Mouse (Mus musculus): Measurements from ENCODE around the gene Tyrp1. TPM values are rescaled to one million over a fixed set of nuclear protein-coding genes. Genes with fewer than 3 reads are reported as not detected.

The Tyrp1 gene
- polyA plus RNA-seq (2012; rRNA removed): not detected in 2 replicates

- 56% methylated on average over 3 of the region's 3 CpGs for WGBS
- H3K27ac ChIP-seq (ENCODE audit: insufficient read depth, low read depth, low read length): no peak within 1 kb of the TSS
- no peak for DNase-seq
- no peak for TF ChIP-seq POLR2A (IDR thresholded peaks at IDR 0.05; ENCODE audit: low read depth, low read length)
- TF ChIP-seq CTCF (conservative IDR thresholded peaks at IDR 0.05; ENCODE audit: insufficient read depth, insufficient read length, low read depth, low read length): no peak
- H3K36me3 ChIP-seq (ENCODE audit: control insufficient read depth, insufficient read depth, low read length): no peaks in the 10 kb centered on the region
- no peak within 1 kb of the TSS for H3K4me3 ChIP-seq (ENCODE audit: insufficient read depth, low read depth, low read length)
- H3K4me1 ChIP-seq (ENCODE audit: control insufficient read depth, insufficient read depth, low read length): no peaks in the 10 kb centered on the region
- H3K27me3 ChIP-seq (replicated peaks; ENCODE audit: control insufficient read depth, insufficient read depth, low read length): no peaks in the 10 kb centered on the region
These were observed at the start of gene Tyrp1 for GRCm38 (mm10) chr4:80834050-80834449. Gene Tyrp1 (plus strand): TSS chr4:80834123.

DNA sequence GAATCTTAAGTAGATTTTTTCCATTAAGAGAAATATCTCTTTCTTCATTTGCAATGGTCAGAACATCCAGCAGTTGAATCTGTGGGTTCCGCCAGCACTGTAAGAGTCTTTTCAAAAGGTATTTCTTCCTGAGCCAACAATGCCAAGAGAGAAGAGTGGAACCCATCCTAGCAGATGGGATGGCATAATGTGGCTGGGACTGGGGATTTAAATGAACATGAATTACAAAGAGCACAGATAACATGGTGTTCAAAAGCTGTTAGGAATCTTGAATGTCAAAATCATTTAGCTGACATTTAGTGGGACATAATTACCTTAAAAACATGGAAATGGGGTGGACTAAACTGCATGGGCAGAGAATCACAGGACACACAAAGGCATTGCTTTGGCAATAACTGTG lies 45.6 kb upstream of the Tyrp1 start:
- WGBS: 89% methylated on average over 1 of the region's 1 CpGs
- H3K27me3 ChIP-seq (replicated peaks; ENCODE audit: control insufficient read depth, insufficient read depth, low read length): no peaks in the 10 kb centered on the region
- DNase-seq: no peak
- no peak overlapping the region for H3K4me3 ChIP-seq (ENCODE audit: insufficient read depth, low read depth, low read length)
- H3K36me3 ChIP-seq (ENCODE audit: control insufficient read depth, insufficient read depth, low read length): no peaks in the 10 kb centered on the region
- H3K4me1 ChIP-seq (ENCODE audit: control insufficient read depth, insufficient read depth, low read length): no peaks in the 10 kb centered on the region
- H3K27ac ChIP-seq (ENCODE audit: insufficient read depth, low read depth, low read length): no peak overlapping the region
- no peak for TF ChIP-seq POLR2A (IDR thresholded peaks at IDR 0.05; ENCODE audit: low read depth, low read length)

DNA sequence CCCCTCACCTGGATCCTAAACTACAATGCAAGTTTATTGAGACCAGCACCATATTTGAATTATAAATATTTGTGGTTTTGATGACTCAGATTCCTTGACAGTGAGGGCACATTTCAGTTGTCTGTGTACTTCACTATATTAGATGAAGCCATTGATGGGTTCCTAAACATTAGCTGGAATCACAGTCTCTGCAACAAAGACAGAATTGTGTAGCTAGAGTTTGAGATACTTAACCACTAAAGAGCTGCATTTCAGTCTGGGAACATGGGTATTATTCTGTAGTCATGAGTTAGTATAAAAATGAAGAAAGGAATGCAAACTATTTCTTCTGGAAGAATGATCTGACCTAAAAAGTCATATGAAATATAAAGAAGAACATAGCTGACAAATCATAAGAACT lies 14.4 kb upstream of the Tyrp1 start:
- Histone ChIP-seq H3K4me3 (ENCODE audit: insufficient read depth, low read depth, low read length) (no peak overlapping the region), H3K4me1 (ENCODE audit: control insufficient read depth, insufficient read depth, low read length) (no peaks in the 10 kb centered on the region), H3K36me3 (ENCODE audit: control insufficient read depth, insufficient read depth, low read length) (no peaks in the 10 kb centered on the region), H3K27ac (ENCODE audit: insufficient read depth, low read depth, low read length) (no peak overlapping the region), H3K27me3 (replicated peaks; ENCODE audit: control insufficient read depth, insufficient read depth, low read length) (no peaks in the 10 kb centered on the region; the same call in 1 of the 2 replicates)
- TF ChIP-seq CTCF (conservative IDR thresholded peaks at IDR 0.05; ENCODE audit: insufficient read depth, insufficient read length, low read depth, low read length) (no peak), POLR2A (IDR thresholded peaks at IDR 0.05; ENCODE audit: low read depth, low read length) (no peak)
- no peak for DNase-seq

- no peaks in the 10 kb centered on the region; the same call in 1 of the 2 replicates for H3K27me3 ChIP-seq (replicated peaks; ENCODE audit: control insufficient read depth, insufficient read depth, low read length)
- H3K36me3 ChIP-seq (ENCODE audit: control insufficient read depth, insufficient read depth, low read length): no peaks in the 10 kb centered on the region
- H3K27ac ChIP-seq (ENCODE audit: insufficient read depth, low read depth, low read length): no peak overlapping the region
- 86% methylated on average over 3 of the region's 3 CpGs for WGBS
- TF ChIP-seq CTCF (conservative IDR thresholded peaks at IDR 0.05; ENCODE audit: insufficient read depth, insufficient read length, low read depth, low read length): no peak
- TF ChIP-seq POLR2A (IDR thresholded peaks at IDR 0.05; ENCODE audit: low read depth, low read length): no peak
- H3K4me1 ChIP-seq (ENCODE audit: control insufficient read depth, insufficient read depth, low read length): no peaks in the 10 kb centered on the region
- no peak for DNase-seq
- no peak overlapping the region for H3K4me3 ChIP-seq (ENCODE audit: insufficient read depth, low read depth, low read length)
These were observed 12.0 kb upstream of the Tyrp1 start for GRCm38 (mm10) chr4:80821945-80822344.

DNA sequence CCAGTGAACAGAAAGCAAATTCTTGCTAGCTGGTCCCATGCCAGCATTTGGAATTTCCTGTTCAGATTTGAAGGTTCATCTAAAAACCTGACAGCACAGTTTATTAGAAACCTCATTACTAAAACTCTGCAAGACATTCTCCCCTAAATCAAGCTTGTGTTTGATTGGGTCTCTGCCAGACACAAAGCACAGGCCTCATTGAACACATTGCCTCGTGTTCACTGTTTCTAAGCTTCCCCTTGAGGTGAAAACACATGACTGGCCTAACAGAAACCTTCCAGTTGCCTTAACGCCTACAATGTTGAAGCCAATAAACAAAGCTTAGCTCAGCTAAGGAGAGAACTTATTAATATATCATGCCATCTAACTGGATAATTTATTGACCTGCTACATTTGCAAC lies 5.7 kb upstream of the Tyrp1 start:
- no peak overlapping the region for H3K27ac ChIP-seq (ENCODE audit: insufficient read depth, low read depth, low read length)
- no peak for TF ChIP-seq POLR2A (IDR thresholded peaks at IDR 0.05; ENCODE audit: low read depth, low read length)
- TF ChIP-seq CTCF (conservative IDR thresholded peaks at IDR 0.05; ENCODE audit: insufficient read depth, insufficient read length, low read depth, low read length): no peak
- H3K27me3 ChIP-seq (replicated peaks; ENCODE audit: control insufficient read depth, insufficient read depth, low read length): no peaks in the 10 kb centered on the region
- no peak for DNase-seq
- H3K4me3 ChIP-seq (ENCODE audit: insufficient read depth, low read depth, low read length): no peak overlapping the region
- no peaks in the 10 kb centered on the region for H3K4me1 ChIP-seq (ENCODE audit: control insufficient read depth, insufficient read depth, low read length)
- WGBS: 40% methylated on average over 2 of the region's 2 CpGs
- no peaks in the 10 kb centered on the region for H3K36me3 ChIP-seq (ENCODE audit: control insufficient read depth, insufficient read depth, low read length)

DNA sequence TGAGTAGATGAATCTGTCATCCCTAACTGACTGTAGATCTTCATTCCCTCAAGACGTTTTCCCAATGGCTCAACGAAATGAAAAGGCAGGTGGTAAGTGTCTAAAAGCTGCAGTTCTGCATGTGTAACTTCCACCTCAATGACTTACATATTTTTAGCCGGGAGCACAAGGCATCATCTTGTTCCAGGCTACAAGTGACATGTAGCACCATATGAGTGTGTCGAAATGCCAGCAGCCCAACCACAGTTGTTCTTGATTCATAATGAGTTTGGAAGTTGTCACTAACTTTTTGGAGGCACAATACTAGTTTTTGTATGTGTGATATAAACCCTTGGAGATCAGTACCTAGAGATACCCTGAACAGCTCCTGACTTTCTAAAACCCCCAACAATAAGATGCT lies 5.4 kb downstream of the Tyrp1 start:
- TF ChIP-seq CTCF (conservative IDR thresholded peaks at IDR 0.05; ENCODE audit: insufficient read depth, insufficient read length, low read depth, low read length) (no peak), POLR2A (IDR thresholded peaks at IDR 0.05; ENCODE audit: low read depth, low read length) (no peak)
- 78% methylated on average over 4 of the region's 4 CpGs for WGBS
- Histone ChIP-seq H3K36me3 (ENCODE audit: control insufficient read depth, insufficient read depth, low read length) (no peaks in the 10 kb centered on the region), H3K4me1 (ENCODE audit: control insufficient read depth, insufficient read depth, low read length) (no peaks in the 10 kb centered on the region), H3K27ac (ENCODE audit: insufficient read depth, low read depth, low read length) (no peak overlapping the region), H3K4me3 (ENCODE audit: insufficient read depth, low read depth, low read length) (no peak overlapping the region), H3K27me3 (replicated peaks; ENCODE audit: control insufficient read depth, insufficient read depth, low read length) (no peaks in the 10 kb centered on the region)
- no peak for DNase-seq

DNA sequence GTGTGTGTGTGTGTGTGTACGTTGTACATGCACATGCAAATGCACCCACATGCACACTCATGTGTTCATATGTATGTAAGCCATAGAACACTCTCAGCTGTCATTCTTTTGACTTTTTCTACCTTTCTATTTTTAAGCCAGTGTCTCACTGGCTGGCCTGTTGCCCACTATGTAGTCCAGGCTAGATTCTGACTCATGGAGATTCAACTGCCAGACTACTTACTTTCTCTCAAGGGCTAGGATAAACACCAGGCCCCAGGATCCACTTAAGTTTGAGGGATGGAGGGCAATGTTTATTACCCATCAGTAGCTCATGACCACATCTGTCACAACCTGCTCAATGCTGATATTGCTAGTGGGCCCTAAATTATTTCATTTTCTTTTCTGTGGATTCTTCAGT lies 8.1 kb downstream of the Tyrp1 start:
- Histone ChIP-seq H3K4me3 (ENCODE audit: insufficient read depth, low read depth, low read length) (no peak overlapping the region), H3K4me1 (ENCODE audit: control insufficient read depth, insufficient read depth, low read length) (no peaks in the 10 kb centered on the region), H3K27ac (ENCODE audit: insufficient read depth, low read depth, low read length) (no peak overlapping the region), H3K27me3 (replicated peaks; ENCODE audit: control insufficient read depth, insufficient read depth, low read length) (no peaks in the 10 kb centered on the region), H3K36me3 (ENCODE audit: control insufficient read depth, insufficient read depth, low read length) (no peaks in the 10 kb centered on the region)
- DNase-seq: no peak
- 91% methylated on average over 1 of the region's 1 CpGs for WGBS
- no peak for TF ChIP-seq CTCF (conservative IDR thresholded peaks at IDR 0.05; ENCODE audit: insufficient read depth, insufficient read length, low read depth, low read length)
- no peak for TF ChIP-seq POLR2A (IDR thresholded peaks at IDR 0.05; ENCODE audit: low read depth, low read length)

- no peak overlapping the region for H3K4me3 ChIP-seq (ENCODE audit: insufficient read depth, low read depth, low read length)
- no peaks in the 10 kb centered on the region for H3K36me3 ChIP-seq (ENCODE audit: control insufficient read depth, insufficient read depth, low read length)
- TF ChIP-seq CTCF (conservative IDR thresholded peaks at IDR 0.05; ENCODE audit: insufficient read depth, insufficient read length, low read depth, low read length) (no peak), POLR2A (IDR thresholded peaks at IDR 0.05; ENCODE audit: low read depth, low read length) (no peak)
These were observed 9.8 kb downstream of the Tyrp1 start for GRCm38 (mm10) chr4:80843752-80844151.

More at GRCm38 (mm10) chr4:80843752-80844151, 9.8 kb downstream of the Tyrp1 start:
- DNase-seq: no peak
- H3K27ac ChIP-seq (ENCODE audit: insufficient read depth, low read depth, low read length): no peak overlapping the region
- no peaks in the 10 kb centered on the region for H3K27me3 ChIP-seq (replicated peaks; ENCODE audit: control insufficient read depth, insufficient read depth, low read length)
- H3K4me1 ChIP-seq (ENCODE audit: control insufficient read depth, insufficient read depth, low read length): no peaks in the 10 kb centered on the region
